Mouse (Mus musculus) lung, embryonic 14.5 days (tissue): ENCODE measurements around the gene Hist1h4d. TPM values are rescaled to one million over a fixed set of nuclear protein-coding genes. Genes with fewer than 3 reads are reported as not detected.
"Not testable (repeated sequence)": the region's sequence is repeated elsewhere in the genome, so short reads cannot be mapped to it uniquely, and the experiment has no call there.

Experiments used
- ATAC-seq: fragments of 200-750 bp; cut with Nextera tagmentation; 2 replicates; pipeline ENCODE4 v1.8.0; 2017; ENCODE audit warnings: mild to moderate bottlenecking, moderate TSS enrichment, moderate library complexity; ENCODE audit not compliant: insufficient read depth
- DNase-seq: peaks from one replicate; pipeline ENCODE4 v3.0.0-alpha.2; 2015
- H3K27ac ChIP-seq: fragments of 300-500 bp; sonication (generic); 2 replicates; pipeline ENCODE4 v1.5.1; 2014; ENCODE audit warnings: low read depth, mild to moderate bottlenecking, moderate library complexity
- H3K27me3 ChIP-seq: fragments of 300-500 bp; sonication (generic); 2 replicates; pipeline ENCODE4 v1.6.1; 2014; ENCODE audit warnings: low read length, control low read depth; ENCODE audit not compliant: insufficient read depth
- H3K36me3 ChIP-seq: fragments of 300-500 bp; sonication (generic); 2 replicates; pipeline ENCODE4 v1.6.1; 2014; ENCODE audit warnings: control low read depth; ENCODE audit not compliant: insufficient read depth
- H3K4me1 ChIP-seq: fragments of 300-500 bp; sonication (generic); 2 replicates; pipeline ENCODE4 v1.6.1; 2014; ENCODE audit warnings: antibody characterized with exemption, control low read depth; ENCODE audit not compliant: insufficient read depth
- H3K4me2 ChIP-seq: fragments of 300-500 bp; sonication (generic); 2 replicates; pipeline ENCODE4 v1.6.1; 2014; ENCODE audit warnings: mild to moderate bottlenecking
- H3K4me3 ChIP-seq: fragments of 300-500 bp; sonication (generic); 2 replicates; pipeline ENCODE4 v1.5.1; 2014; ENCODE audit warnings: low read depth, low read length
- H3K9ac ChIP-seq: fragments of 300-500 bp; sonication (generic); 2 replicates; pipeline ENCODE4 v1.6.1; 2014
- H3K9me3 ChIP-seq: fragments of 300-500 bp; sonication (generic); 2 replicates; pipeline ENCODE4 v1.6.1; 2016; ENCODE audit warnings: low read depth, low read length, control low read depth
- CTCF ChIP-seq: IDR thresholded peaks from 2 replicates; pipeline ENCODE4 v1.5.1; 2016; ENCODE audit warnings: antibody characterized with exemption, low read depth
- WGBS: fragments of 180-500 bp; shearing (Covaris S2); extraction: QIAGEN DNeasy Blood & Tissue Kit; methylation state at CpG from one replicate; pipeline ENCODE4 v1.1.7; 2014; 5-methylcytosine and 5-hydroxymethylcytosine counted together
- polyA plus RNA-seq: library from polyadenylated mRNA; unstranded; fragments of >200 nt; fragmentation: Nextera tagmentation; extraction: Ambion mirVana; gene quantifications from 2 replicates; pipeline ENCODE4 v1.2.1, GENCODE M21; 2014

Hist1h4d gene
- polyA plus RNA-seq, 1 experiment from 2014 or later: 144 TPM

- Histone ChIP-seq H3K4me1 (no peaks in the 10 kb centered on the region), H3K4me3 (peak within 1 kb of the TSS; percentile 44), H3K36me3 (no peaks in the 10 kb centered on the region), H3K4me2 (peak within 1 kb of the TSS; percentile 86), H3K27ac (peak within 1 kb of the TSS; percentile 96), H3K9me3 (no peaks in the 10 kb centered on the region), H3K27me3 (no peaks in the 10 kb centered on the region), H3K9ac (peak within 1 kb of the TSS; percentile 66)
- under 1% methylated on average over 30 of the region's 45 CpGs for WGBS
- peak; percentile 97 for DNase-seq
- ATAC-seq: peak; percentile 91
- no peak for TF ChIP-seq CTCF
Measured at GRCm38 (mm10) chr13:23543965-23544786, 37.2 kb upstream of the Hist1h4d start, which contains the start of gene Hist1h3f. Gene Hist1h3f, plus strand, starts transcription at chr13:23544052.

- peak overlapping the region; percentile 86 for H3K4me2 ChIP-seq
- not testable (repeated sequence) for DNase-seq, H3K36me3 ChIP-seq, H3K9me3 ChIP-seq, H3K4me1 ChIP-seq, H3K27me3 ChIP-seq
- H3K27ac ChIP-seq: peak overlapping the region; percentile 96; the same call in 1 of the 2 replicates
- H3K9ac ChIP-seq: peak overlapping the region; percentile 62
- H3K4me3 ChIP-seq: peak overlapping the region; percentile 36
- ATAC-seq: peak; percentile 0; the same call in 1 of the 2 replicates
- WGBS: 0% methylated on average over 11 of the region's 14 CpGs
Measured at GRCm38 (mm10) chr13:23544787-23545120, 36.6 kb upstream of the Hist1h4d start.

GRCm38 (mm10) chr13:23546694-23547093 lies 34.7 kb upstream of the Hist1h4d start:
- no peak for ATAC-seq

GRCm38 (mm10) chr13:23550761-23551145 lies 30.6 kb upstream of the Hist1h4d start:
- Histone ChIP-seq H3K4me1 (peaks cover 4% of the 10 kb centered on the region; the same call in 1 of the 2 replicates), H3K27me3 (no peaks in the 10 kb centered on the region), H3K4me3 (peak overlapping the region; percentile 46), H3K27ac (peak overlapping the region; percentile 98), H3K9me3 (no peaks in the 10 kb centered on the region), H3K4me2 (peak overlapping the region; percentile 76), H3K9ac (peak overlapping the region; percentile 72), H3K36me3 (no peaks in the 10 kb centered on the region)
- WGBS: 2% methylated on average over 3 of the region's 3 CpGs
- ATAC-seq (no peak), DNase-seq (peak; percentile 68)
- no peak for TF ChIP-seq CTCF

More at GRCm38 (mm10) chr13:23546694-23547093, 34.7 kb upstream of the Hist1h4d start:
- H3K9me3 ChIP-seq: no peaks in the 10 kb centered on the region
- WGBS: 56% methylated on average over 5 of the region's 5 CpGs
- H3K9ac ChIP-seq: no peak overlapping the region
- peak overlapping the region; percentile 48; the same call in 1 of the 2 replicates for H3K4me2 ChIP-seq
- peak overlapping the region; percentile 67; the same call in 1 of the 2 replicates for H3K27ac ChIP-seq
- DNase-seq: no peak
- no peaks in the 10 kb centered on the region; the same call in 1 of the 2 replicates for H3K4me1 ChIP-seq
- H3K27me3 ChIP-seq: no peaks in the 10 kb centered on the region
- no peaks in the 10 kb centered on the region for H3K36me3 ChIP-seq
- H3K4me3 ChIP-seq: peak overlapping the region; percentile 6; the same call in 1 of the 2 replicates
- TF ChIP-seq CTCF: no peak

- not testable (repeated sequence) for H3K27me3 ChIP-seq, H3K9me3 ChIP-seq, H3K36me3 ChIP-seq, H3K4me1 ChIP-seq
- H3K27ac ChIP-seq: peak within 1 kb of the TSS; percentile 98
- DNase-seq (peak; percentile 98), ATAC-seq (peak; percentile 82)
- WGBS: under 1% methylated on average over 47 of the region's 47 CpGs
- H3K9ac ChIP-seq: peak within 1 kb of the TSS; percentile 72
- H3K4me2 ChIP-seq: peak within 1 kb of the TSS; percentile 76
- peak within 1 kb of the TSS; percentile 46 for H3K4me3 ChIP-seq
Measured at GRCm38 (mm10) chr13:23551146-23551834, 30.1 kb upstream of the Hist1h4d start, which contains the start of gene Hist1h4f. Gene Hist1h4f, minus strand, starts transcription at chr13:23551648.

- H3K4me3 ChIP-seq: peak overlapping the region; percentile 46; the same call in 1 of the 2 replicates
- H3K36me3 ChIP-seq: no peaks in the 10 kb centered on the region
- ATAC-seq (no peak), DNase-seq (no peak)
- WGBS: 38% methylated on average over 8 of the region's 8 CpGs
- H3K9me3 ChIP-seq: no peaks in the 10 kb centered on the region
- H3K9ac ChIP-seq: peak overlapping the region; percentile 13
- peaks cover 8% of the 10 kb centered on the region for H3K4me1 ChIP-seq
- no peaks in the 10 kb centered on the region for H3K27me3 ChIP-seq
- peak overlapping the region; percentile 76 for H3K4me2 ChIP-seq
- TF ChIP-seq CTCF: no peak
- H3K27ac ChIP-seq: peak overlapping the region; percentile 98
Measured at GRCm38 (mm10) chr13:23551931-23552914, 29.2 kb upstream of the Hist1h4d start.
